23 mouse cellular contexts compared by ENCODE assay signal in the genomic region with DNA sequence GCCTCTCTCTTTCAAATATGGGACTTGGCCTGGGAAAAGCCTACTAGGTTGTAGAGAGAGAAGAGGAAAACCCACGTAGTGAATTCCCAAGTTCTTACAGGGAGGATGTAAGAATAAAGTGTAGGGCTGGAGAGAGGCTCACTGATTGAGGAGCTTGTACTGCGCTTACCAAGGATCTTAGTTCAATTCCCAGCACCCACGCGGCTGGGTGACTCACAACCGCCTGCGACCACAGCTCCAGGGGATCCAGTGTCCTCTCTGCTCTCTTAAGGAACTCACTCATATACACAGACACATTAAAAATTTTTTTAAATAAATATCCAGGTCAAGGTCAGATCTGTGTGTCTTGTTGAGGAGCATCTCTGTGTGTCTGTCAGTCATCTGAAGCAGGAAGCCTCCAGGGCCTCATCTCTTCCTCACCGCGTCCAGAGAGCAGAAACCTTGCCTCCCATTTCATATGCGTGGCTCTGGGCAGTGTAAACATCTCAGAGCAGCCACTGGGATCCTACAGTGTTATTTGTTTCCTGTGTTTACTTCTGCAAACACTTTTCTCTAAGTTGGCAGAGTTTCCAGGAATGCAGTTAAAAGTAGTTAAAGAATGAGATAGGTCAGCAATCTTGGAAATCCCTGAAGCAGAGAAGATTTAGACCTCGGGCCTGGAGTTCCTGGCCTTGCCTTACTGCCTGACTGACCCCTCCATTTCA. TPM values are rescaled to one million over a fixed set of nuclear protein-coding genes. Genes with fewer than 3 reads are reported as not detected.
DNase-seq lines count a peak whose midpoint lies in the region; ATAC-seq and TF ChIP-seq lines count a peak whose summit lies in the region.
"Had no signal": no experiment of that assay in that cellular context is flagged by ENCODE, and none has a peak within 500 bp of the region (broad histone marks: within the 10 kb centered on the region; RNA-seq: fewer than 3 reads in every experiment).

No protein-coding gene starts in this region.

- peaks cover 4% of the 10 kb centered on the region; the same call in 1 of the 2 replicates for H3K9me3 ChIP-seq in lung, embryonic 16.5 days (ENCODE audit: control insufficient read depth, low read length)
- 0 out of 2 replicates have a peak, but pooled peaks cover 3% of the 10 kb centered on the region for H3K9me3 ChIP-seq in lung, postnatal 0 days (ENCODE audit: low read length)
- H3K9me3 ChIP-seq: embryonic facial prominence, embryonic 12.5 days; embryonic facial prominence, embryonic 15.5 days; hindbrain, embryonic 10.5 days; hindbrain, embryonic 13.5 days had no signal

- no peak overlapping the region for H3K27ac ChIP-seq in lung, embryonic 16.5 days (ENCODE audit: low read length)
- H3K27ac ChIP-seq in lung, postnatal 0 days (ENCODE audit: low read length) = no peak overlapping the region
- H3K27ac ChIP-seq in left cerebral cortex, adult 2 months = no peak overlapping the region
- H3K27ac ChIP-seq: embryonic facial prominence, embryonic 12.5 days; embryonic facial prominence, embryonic 15.5 days; hindbrain, embryonic 10.5 days; hindbrain, embryonic 13.5 days had no signal

- WGBS in lung, embryonic 16.5 days = 64% methylated on average over 10 of the region's 10 CpGs
- 61% methylated on average over 10 of the region's 10 CpGs for WGBS in lung, postnatal 0 days

- ATAC-seq in lung, embryonic 16.5 days (ENCODE audit: low read depth) = peak; percentile 51
- ATAC-seq in lung, postnatal 0 days = no peak
- ATAC-seq: CD4-positive, CD25-positive, alpha-beta regulatory T cell, adult 4 months; forebrain, embryonic 14.5 days; forebrain, postnatal 0 days; hindbrain, embryonic 16.5 days had no signal

- H3K4me3 ChIP-seq in lung, embryonic 16.5 days (ENCODE audit: low read length) = no peak overlapping the region
- no peak overlapping the region for H3K4me3 ChIP-seq in lung, postnatal 0 days (ENCODE audit: low read depth, low read length)
- H3K4me3 ChIP-seq in left cerebral cortex, adult 2 months = no peak overlapping the region
- H3K4me3 ChIP-seq: embryonic facial prominence, embryonic 12.5 days; embryonic facial prominence, embryonic 15.5 days; hindbrain, embryonic 10.5 days; hindbrain, embryonic 13.5 days had no signal

- peak; percentile 71 for DNase-seq in heart, adult 11 months
- DNase-seq in heart, postnatal 14 days = no peak
- peak; percentile 68 for DNase-seq in kidney, adult 9 months
- no peak for DNase-seq in kidney, postnatal 10 days
- DNase-seq in lung, postnatal 0 days (ENCODE audit: low spot score) = no peak
- no peak for DNase-seq in left cerebral cortex, adult 2 months (ENCODE audit: extremely low spot score in 1 of 2, low spot score in 2 of 2)
- DNase-seq: adrenal gland, adult 2 months; adrenal gland, postnatal 14 days; cerebellum, adult 9-10 months; cerebellum, postnatal 25 days; forebrain, postnatal 0 days; gastrocnemius, postnatal 25 days; heart, postnatal 36 days had no signal

- no peak for TF ChIP-seq EP300 in lung, postnatal 0 days (IDR thresholded peaks at IDR 0.05)

- intact Hi-C loops in heart, postnatal 14 days (cut with DNase I) = no loop called here
- intact Hi-C loops in left cerebral cortex, adult 2 months (cut with DNase I) = no loop called here

- H3K9ac ChIP-seq in lung, embryonic 16.5 days (ENCODE audit: low read length) = no peak overlapping the region
- no peak overlapping the region for H3K9ac ChIP-seq in lung, postnatal 0 days (replicated peaks; ENCODE audit: low read depth)
- H3K9ac ChIP-seq: embryonic facial prominence, embryonic 12.5 days; embryonic facial prominence, embryonic 15.5 days; forebrain, postnatal 0 days; hindbrain, embryonic 13.5 days had no signal

- no peak for TF ChIP-seq CTCF in lung, postnatal 0 days (IDR thresholded peaks at IDR 0.05)
- no peak for TF ChIP-seq CTCF in left cerebral cortex, adult 2 months (IDR thresholded peaks at IDR 0.05)

- no peaks in the 10 kb centered on the region for H3K4me1 ChIP-seq in lung, embryonic 16.5 days (replicated peaks; ENCODE audit: control insufficient read depth, insufficient read depth, low read length)
- no peaks in the 10 kb centered on the region for H3K4me1 ChIP-seq in lung, postnatal 0 days (ENCODE audit: insufficient read depth, low read depth, low read length)
- H3K4me1 ChIP-seq: embryonic facial prominence, embryonic 12.5 days; embryonic facial prominence, embryonic 15.5 days; hindbrain, embryonic 10.5 days; hindbrain, embryonic 13.5 days had no signal

- H3K4me2 ChIP-seq in lung, embryonic 16.5 days (ENCODE audit: low read depth, low read length) = no peak overlapping the region
- no peak overlapping the region for H3K4me2 ChIP-seq in lung, postnatal 0 days (replicated peaks; ENCODE audit: low read depth, low read length)
- H3K4me2 ChIP-seq: embryonic facial prominence, embryonic 12.5 days; embryonic facial prominence, embryonic 15.5 days; heart, embryonic 11.5 days; hindbrain, embryonic 13.5 days had no signal

- no peaks in the 10 kb centered on the region for H3K27me3 ChIP-seq in lung, embryonic 16.5 days (ENCODE audit: control insufficient read depth, insufficient read depth, low read depth, low read length)
- no peaks in the 10 kb centered on the region for H3K27me3 ChIP-seq in lung, postnatal 0 days (replicated peaks; ENCODE audit: insufficient read depth, low read length)
- H3K27me3 ChIP-seq: embryonic facial prominence, embryonic 12.5 days; embryonic facial prominence, embryonic 15.5 days; hindbrain, embryonic 13.5 days had no signal

- H3K36me3 ChIP-seq in lung, embryonic 16.5 days (ENCODE audit: control insufficient read depth, insufficient read depth, low read length) = peaks cover 13% of the 10 kb centered on the region
- H3K36me3 ChIP-seq in lung, postnatal 0 days (ENCODE audit: insufficient read depth, low read length) = no peaks in the 10 kb centered on the region

RNA-seq across cellular contexts. Expression of a gene that starts 22.0 kb away (rescaled TPM):
- 10 to 100 TPM; 27.1 to 28.7 TPM for total RNA-seq in heart, postnatal 14 days (2021)
- polyA plus RNA-seq in lung, embryonic 16.5 days (2015; fragmentation: Nextera tagmentation; extraction: Ambion mirVana) = 20.3 and 20.5 TPM in 2 replicates
- polyA plus RNA-seq in lung, postnatal 0 days (2015; fragmentation: Nextera tagmentation; extraction: Ambion mirVana) = 30.1 and 35.4 TPM in 2 replicates
- total RNA-seq in left cerebral cortex, adult 2 months (2021) = 100 to 1,000 TPM; 375 to 384 TPM
- total RNA-seq: MEL had no signal

Comparison
In these comparisons a context has a peak if more than half of its experiments do, and no peak if none do; other contexts are left out.
1. DNase-seq: peak in heart, adult 11 months (single experiment) and kidney, adult 9 months (single experiment); none in heart, postnatal 14 days (0 of 2), kidney, postnatal 10 days (single experiment), lung, postnatal 0 days (single experiment) and left cerebral cortex, adult 2 months (0 of 2).
2. RNA of a gene that starts 22.0 kb away (total RNA-seq): 375 to 384 TPM in left cerebral cortex, adult 2 months; 27.1 to 28.7 TPM in heart, postnatal 14 days; every median in the first group is over 10 times any median in the second.